Mouse (Mus musculus): ENCODE measurements around the gene Nenf.

The Nenf gene

GRCm38 (mm10) chr1:191283110-191284040 lies 34.6 kb downstream of the Nenf start:
- DNase-seq (ENCODE audit: low spot score) = no peak

GRCm38 (mm10) chr1:191282319-191282718 lies 35.7 kb downstream of the Nenf start:
- DNase-seq (ENCODE audit: low spot score) = no peak

GRCm38 (mm10) chr1:191281171-191281570 lies 36.8 kb downstream of the Nenf start:
- DNase-seq (ENCODE audit: low spot score) = no peak

- DNase-seq (ENCODE audit: low spot score) = no peak
Observed at GRCm38 (mm10) chr1:191278324-191278723, 39.7 kb downstream of the Nenf start.

DNA sequence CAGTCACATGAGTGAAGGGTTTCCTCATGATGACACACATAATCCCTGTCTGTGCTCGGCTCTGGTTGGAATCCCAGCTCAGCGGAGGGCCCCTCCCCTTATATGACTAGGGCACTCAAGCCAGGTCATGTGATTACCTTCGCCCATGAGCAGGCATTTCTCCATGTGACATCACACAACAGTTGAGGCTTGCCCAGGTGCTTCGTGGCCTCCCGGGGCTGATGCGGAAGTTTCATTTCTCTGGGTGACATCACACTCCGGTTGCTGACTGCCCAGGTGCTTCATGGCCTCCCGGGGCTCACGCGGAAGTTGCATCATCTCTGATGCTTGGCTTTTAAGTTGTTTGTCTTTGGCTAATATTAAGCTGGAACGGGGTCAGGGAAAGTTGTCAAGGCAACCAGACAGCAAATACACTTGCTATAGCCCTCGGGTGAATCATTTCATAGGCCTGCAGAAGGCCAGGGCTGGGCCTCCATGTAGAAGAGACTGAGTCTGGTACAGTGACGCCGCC lies 40.4 kb downstream of the Nenf start:
- DNase-seq (ENCODE audit: low spot score) = no peak

DNA sequence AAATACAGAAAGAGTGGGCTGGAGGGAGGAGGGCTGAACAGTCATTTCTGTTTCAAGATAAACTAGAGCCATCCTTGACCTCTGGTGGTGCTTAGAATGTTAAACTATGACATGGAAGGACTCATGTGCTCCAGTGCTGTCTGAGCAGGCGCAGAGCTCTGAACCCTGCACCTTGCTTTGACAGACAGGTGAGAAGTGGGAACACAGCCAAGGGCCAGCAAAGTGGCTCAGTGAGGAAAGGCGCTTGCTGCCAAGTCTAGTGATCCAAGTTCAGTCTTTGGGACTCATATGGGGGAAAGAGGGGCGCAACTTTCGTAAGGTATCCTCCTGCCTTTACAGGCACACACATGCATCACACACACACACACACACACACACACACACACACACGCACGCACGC lies 41.8 kb downstream of the Nenf start:
- DNase-seq (ENCODE audit: low spot score) = no peak

GRCm38 (mm10) chr1:191275527-191275926 lies 42.5 kb downstream of the Nenf start:
- DNase-seq (ENCODE audit: low spot score) = no peak

DNA sequence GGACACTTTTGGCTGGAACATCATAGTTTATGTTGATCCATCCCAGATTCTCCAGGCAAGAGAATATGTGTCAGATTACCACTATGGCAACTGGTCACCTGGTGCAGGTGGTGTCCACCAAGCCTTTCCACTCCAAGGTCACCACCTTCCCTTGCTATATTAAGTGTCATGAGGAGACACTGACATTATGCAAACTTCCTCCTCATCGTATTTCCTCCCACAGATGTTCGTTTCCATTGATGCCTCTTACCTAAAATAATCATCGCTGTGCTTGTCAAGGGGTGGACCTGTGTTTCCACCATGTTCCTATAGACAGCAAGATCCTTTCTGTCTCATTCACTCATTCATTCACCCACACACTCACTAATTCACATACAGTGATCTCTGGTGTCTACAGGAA lies 45.3 kb downstream of the Nenf start:
- DNase-seq (ENCODE audit: low spot score) = no peak

DNA sequence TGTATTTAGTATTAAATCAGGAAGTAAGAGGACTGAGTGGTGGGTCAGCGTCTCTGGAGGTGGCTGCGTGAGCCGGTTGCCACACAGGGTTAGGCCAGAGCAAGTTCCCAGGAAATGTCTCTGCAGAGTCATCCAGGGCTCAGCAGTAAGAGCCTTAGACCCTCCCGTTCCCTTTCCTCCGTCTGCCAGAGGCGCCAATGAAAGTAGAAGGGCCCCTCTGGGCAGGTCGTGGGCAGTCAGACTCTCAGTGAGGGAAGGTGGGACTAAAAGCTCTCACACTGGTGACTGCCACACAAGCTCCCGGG lies 48.4 kb downstream of the Nenf start:
- DNase-seq (ENCODE audit: low spot score) = no peak

GRCm38 (mm10) chr1:191268797-191269647 lies 49.0 kb downstream of the Nenf start:
- DNase-seq (ENCODE audit: low spot score) = no peak

- DNase-seq (ENCODE audit: low spot score) = no peak
Observed at GRCm38 (mm10) chr1:191267856-191268255, 50.1 kb downstream of the Nenf start.

- DNase-seq (ENCODE audit: low spot score) = no peak
Observed at GRCm38 (mm10) chr1:191267162-191267561, 50.8 kb downstream of the Nenf start.

DNA sequence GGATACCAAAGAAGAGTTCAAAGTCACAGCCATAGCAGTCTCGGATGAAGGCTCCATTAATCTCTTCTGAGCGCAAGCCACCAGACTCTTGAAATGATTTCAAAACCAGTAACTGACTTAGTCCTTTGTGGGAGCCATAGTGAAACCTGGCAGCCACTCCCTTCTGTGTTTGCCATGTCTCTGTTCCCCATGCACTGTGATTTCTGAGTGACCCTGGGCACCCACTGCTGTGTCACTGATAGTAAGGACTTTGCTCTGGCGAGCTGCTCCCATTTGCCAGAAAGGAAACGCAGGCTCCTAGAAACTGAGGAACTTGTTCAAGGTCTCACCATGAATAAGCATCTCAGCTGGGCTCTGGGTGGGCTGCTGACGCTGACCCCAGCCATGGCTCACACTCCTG lies 54.5 kb downstream of the Nenf start:
- DNase-seq (ENCODE audit: low spot score) = no peak

GRCm38 (mm10) chr1:191261861-191262260 lies 56.1 kb downstream of the Nenf start:
- no peak for DNase-seq (ENCODE audit: low spot score)

DNA sequence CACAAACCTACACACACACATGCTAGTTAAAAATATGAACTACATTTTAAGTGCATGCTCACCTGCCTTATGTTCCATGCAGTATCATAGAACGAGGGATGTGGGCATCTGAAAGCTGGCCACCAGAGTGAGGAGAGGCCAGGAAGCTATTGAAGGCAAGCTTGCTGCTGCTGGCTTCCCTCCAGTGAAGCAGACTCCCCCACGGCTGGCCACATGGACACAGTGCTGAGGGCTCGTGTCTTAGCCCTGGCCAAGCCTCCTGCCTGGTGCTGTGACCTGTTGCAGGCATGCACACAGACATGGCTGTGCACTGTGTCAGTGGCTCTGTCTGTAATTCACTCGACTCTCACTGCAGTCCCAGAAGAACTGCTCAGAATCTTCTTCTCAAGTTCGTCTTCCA lies 58.3 kb downstream of the Nenf start:
- DNase-seq (ENCODE audit: low spot score) = no peak

DNA sequence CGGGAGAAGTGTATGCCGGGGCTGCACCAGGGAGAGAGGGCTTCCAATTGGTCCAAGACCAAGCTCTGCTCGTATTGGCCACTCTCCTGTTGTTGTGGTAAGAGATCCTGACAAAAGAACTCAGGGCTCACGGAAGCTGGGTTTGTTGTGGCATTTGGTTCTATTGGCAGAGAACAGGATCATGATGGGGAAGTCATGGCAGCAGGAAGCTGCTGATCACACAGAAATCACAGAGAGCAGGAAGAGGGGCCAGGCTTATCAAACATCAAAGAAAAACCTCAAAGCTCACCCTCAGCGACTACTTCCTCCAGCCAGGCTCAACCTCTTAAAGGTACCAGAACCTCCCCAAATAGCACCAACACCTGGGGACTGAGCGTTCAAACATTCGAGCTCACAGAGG lies 58.9 kb downstream of the Nenf start:
- no peak for DNase-seq (ENCODE audit: low spot score)

DNA sequence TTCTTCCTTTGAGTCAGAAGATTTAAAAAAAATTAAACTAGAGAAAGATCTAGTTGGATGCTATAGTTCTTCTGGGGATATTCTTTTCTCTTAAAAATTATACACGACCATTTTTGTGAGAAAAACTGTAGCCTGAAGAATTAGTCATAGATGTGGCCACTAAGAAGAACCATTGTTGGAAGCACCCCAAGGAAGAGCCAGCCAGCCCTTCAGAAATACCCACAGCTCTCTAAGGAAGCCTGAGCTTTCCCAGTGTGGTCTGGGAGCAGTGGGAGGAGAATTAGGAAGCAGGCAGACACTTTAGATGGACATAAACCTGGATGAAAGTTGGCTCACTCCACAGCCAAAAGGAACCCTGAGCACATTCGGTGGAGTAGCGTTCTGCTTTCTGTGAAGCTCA lies 59.5 kb downstream of the Nenf start:
- no peak for DNase-seq (ENCODE audit: low spot score)

GRCm38 (mm10) chr1:191257981-191258380 lies 60.0 kb downstream of the Nenf start:
- no peak for DNase-seq (ENCODE audit: low spot score)

DNA sequence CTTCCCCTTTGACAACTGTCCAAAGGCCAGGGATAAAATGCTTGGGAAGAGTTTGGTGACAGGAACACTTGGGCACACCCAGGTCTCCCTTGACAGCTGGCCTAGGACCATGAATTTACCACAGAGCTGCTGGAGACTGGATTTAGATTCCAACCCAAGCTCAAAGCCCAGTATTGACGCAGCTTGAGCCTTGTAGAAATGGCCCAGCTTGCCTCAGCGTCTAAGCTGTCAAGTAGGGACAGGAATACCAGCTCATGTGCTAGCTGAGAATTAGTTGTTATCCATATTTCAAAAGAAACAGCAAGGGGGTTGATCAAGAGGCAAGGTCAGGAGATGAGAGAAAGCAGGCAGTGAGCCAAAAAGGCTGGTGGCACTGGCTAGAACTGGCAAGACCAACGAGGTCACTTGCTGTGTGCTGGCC lies 60.6 kb downstream of the Nenf start:
- no peak for DNase-seq (ENCODE audit: low spot score)
